Mouse (Mus musculus) kidney, postnatal 14 days (tissue): Measurements from ENCODE around the gene Tgfa.

ENCODE experiments used
- DNase-seq: peaks from one replicate; pipeline ENCODE4 v3.0.0; 2022; ENCODE audit warnings: mixed read lengths

Tgfa gene

DNA sequence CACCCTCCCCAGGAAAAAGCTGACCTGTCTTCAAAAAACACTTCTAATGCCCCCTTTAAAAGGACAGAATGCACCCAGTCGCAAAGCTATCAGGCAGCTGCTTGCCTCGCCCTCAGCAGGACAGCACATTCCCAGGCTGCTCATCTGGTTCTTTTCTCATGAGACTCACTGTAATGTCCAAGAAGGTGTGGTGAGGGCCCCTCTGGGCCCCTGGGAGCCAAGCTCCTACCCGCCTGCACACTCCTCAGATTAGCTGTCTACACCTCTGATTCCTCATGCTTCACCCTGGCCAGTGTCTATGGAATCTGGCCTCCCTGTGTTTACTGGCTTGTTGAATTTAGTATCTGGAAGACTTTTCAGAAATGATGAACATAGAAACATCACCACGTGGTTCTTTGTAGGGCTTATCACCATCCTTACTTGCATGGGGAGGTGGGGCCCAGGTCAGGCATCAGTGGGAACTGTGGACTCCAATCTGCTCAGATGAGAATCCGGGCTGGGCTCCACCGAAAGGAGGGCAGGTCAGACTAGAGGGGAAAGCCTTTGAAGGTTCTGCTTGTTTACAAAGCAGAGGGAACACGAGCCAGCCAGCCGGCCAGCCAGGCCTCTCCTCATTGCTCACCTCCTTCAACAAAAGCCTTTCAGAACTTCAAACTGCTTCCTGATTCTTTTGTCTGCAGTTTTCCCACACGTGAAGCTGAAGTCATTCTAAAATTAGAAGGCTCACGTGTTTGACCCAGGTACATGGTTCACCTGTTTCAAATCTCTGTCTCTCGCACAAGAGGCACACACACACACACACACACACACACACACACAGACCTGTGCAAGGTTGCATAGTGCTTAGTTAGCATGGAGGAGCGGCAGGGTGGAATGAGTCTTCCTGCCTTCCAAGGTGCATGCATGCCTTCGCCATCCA lies 38.7 kb downstream of the Tgfa start:
- peak; percentile 19 for DNase-seq

- no peak for DNase-seq
These were observed 49.8 kb downstream of the Tgfa start for GRCm38 (mm10) chr6:86244866-86245265.

- no peak for DNase-seq
These were observed 50.9 kb downstream of the Tgfa start for GRCm38 (mm10) chr6:86245965-86246364.

- no peak for DNase-seq
These were observed 53.5 kb downstream of the Tgfa start for GRCm38 (mm10) chr6:86248562-86248961.

DNA sequence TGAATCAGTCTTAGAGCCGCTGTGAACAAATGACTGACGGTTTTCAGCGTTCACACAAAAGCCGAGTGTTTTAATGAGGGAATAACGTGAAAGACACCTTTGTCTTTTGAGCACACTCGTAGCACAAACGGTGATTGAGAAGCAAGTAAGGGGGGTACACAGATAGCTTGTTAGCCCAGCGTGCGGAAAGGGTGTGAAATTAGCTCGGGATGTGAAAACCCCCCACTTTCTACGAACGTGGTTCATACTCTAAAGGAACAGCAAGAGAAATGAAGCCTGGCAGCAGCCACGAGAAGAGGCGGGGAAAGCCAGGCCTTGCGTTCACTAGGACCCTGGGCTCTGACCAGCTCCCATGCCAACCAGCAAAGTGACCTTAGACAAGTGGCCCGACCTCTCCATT lies 54.0 kb downstream of the Tgfa start:
- DNase-seq: no peak

DNA sequence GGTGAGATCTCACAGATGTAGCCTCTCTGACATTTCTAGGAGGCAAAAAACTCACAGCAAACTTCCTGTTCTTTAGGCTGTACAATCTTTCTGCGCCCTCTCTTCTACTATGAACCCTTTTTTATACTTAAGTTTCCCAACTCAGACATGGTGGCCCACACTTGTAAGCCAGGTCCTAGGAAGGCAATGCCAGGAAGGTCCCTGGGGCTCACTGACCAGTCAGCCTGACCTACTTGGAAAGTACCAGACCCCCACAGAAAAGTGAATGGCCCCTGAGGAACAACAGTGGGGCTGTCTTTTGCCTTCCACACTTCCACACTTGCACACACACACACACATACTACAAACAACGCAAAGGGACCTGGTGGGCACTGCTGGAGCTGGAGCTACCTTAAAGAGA lies 55.2 kb downstream of the Tgfa start:
- no peak for DNase-seq

DNA sequence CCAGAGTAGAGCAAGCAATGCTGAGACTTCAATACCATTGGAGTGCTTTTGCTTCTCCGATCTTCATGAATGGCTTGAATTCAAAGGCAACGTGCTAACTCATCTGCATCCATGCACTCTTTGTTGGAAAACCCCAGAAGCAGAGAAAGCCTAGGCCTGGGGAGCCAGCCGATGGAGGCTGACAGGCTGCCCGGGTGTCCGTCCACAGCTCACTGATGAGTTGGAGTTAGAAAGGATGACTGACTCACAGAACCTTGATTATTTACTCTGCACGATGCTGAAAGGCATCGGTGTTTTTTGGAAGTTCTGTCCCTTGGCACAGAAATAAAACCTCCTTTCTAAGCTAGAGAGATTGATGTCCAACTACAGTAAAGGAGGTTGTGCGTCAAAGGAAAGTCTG lies 55.8 kb downstream of the Tgfa start:
- no peak for DNase-seq

- peak; percentile 7 for DNase-seq
These were observed 57.4 kb downstream of the Tgfa start for GRCm38 (mm10) chr6:86252176-86253125.

DNA sequence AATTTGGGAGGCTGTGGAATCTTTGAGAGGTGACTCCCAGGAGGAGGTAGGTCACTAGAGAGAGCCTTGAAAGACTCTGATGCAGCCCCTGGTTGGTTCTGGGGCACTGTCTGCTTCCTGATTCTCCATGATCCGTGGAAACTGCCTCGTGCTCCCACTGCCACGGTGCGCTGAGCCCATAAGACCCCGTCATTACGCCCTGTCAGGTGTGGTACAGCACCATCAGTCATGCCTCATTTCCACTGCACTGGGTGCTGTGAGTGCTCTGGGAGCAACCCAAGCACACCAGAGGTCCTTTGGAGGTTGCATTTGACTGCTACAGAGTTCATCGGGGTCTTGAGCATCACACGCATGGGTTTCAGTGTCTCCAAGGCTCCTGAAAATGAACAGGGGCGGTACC lies 60.9 kb downstream of the Tgfa start:
- DNase-seq: no peak

- no peak for DNase-seq
These were observed 64.2 kb downstream of the Tgfa start for GRCm38 (mm10) chr6:86259242-86259641.

GRCm38 (mm10) chr6:86260322-86261050 lies 65.5 kb downstream of the Tgfa start:
- no peak for DNase-seq

DNA sequence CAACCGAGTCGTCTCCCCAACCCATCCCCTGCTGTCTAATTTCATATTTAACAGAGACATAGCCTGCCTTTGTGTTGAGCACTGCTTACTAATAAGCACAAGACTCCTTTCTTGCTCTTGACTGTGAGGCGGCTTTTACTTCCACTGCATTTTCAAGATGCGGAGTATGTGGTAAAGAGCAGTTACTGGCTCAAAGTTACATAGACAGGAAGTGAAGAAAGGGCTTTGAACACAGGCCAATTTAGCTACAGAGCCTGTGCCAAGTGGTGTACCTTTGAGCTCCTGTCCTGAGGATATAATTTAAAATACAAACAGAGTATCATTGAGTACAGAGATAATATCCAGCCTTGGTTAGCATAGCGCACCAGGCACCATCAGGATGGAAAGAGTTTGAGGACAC lies 71.8 kb downstream of the Tgfa start:
- DNase-seq: no peak

DNA sequence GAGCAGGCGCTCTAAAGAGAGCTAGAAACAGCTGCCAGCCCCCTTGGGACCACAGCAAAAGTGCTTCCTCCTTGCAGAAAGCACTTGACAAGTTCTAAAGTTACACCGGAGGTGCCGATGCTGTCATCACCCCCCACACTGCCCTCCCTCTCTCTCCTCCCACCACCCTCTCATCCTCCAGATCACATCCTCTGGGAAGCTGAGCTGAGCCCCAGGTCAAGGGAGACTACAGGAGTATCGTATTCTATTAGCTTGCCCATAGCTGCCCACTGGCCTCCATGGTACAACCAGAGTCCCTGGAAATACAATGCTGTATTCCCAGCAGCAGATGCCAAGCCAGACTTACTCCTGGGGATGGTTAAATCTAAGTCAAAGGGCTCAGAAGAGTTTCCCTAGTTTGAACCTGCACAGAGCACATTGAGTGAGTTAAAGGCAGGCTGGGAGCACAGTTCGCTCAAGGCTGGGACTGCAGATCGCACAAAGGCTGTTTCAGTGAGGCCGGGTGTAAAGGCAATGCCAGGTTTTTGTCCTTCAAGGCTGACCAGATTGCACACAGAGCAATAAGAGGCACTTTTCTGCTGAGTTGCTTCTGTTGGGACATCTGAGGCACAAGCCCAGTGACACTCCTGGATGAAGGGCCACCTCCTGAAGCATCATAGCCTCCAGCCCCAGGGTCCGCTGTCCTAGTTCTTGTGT lies 75.5 kb downstream of the Tgfa start:
- no peak for DNase-seq

GRCm38 (mm10) chr6:86271130-86271529 lies 76.1 kb downstream of the Tgfa start:
- DNase-seq: no peak

DNA sequence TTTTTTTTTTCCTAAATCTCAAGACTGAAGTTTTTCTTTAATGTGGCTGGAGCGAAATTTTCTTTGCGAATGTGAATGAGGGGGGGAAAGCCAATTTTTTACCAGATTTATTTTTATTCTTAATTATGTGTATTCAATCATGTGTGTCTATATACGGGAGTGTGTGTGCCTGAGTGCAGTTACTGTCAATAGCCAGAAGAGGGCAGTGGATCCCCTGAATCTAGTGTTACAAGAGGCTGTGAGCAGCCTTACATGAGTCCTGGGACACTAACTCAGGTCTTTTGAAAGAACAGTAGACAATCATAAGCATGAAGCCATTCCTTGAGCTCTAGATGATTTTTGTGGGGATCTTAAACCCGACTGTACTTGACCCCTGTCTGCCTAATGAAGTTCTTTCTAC lies 80.7 kb downstream of the Tgfa start:
- DNase-seq: no peak

DNA sequence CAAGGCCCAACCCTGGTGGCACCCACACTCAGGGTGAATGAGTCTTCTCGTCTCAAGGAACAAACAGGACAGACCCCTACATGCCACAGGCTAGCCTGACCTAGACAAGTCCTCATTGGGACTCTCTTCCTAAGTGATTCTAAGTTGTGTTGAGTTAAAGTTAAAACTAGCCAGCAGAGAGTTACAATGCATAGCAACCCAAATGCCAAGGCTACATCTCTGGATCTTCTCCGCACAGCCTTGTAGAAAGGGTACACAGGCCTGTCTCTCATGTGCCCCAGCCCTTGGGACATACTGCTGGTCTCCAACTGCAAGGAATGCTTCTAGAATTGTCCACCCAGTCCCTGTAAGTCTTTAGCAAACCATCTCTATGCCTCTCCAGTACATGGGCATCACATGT lies 81.8 kb downstream of the Tgfa start:
- no peak for DNase-seq

DNA sequence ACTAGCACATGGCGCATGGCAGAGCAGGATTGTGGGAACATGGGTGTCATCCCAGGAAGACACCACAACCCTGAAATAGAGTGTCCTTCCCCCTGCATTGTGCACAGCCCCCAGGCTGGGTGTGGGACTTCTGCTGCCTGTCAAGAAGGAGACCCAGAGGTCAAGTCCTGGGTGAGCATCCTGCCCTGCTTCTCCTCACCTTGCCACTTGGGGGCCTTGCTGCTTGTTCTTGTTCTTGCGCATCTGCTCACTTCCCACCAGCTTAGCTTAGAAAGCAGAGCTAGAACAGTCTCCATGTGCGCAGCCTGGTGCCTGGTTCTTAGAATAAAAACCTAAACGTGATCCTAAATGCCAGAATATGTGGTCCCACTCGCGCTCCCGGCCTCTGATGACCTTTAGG lies 82.6 kb downstream of the Tgfa start:
- DNase-seq: no peak

DNA sequence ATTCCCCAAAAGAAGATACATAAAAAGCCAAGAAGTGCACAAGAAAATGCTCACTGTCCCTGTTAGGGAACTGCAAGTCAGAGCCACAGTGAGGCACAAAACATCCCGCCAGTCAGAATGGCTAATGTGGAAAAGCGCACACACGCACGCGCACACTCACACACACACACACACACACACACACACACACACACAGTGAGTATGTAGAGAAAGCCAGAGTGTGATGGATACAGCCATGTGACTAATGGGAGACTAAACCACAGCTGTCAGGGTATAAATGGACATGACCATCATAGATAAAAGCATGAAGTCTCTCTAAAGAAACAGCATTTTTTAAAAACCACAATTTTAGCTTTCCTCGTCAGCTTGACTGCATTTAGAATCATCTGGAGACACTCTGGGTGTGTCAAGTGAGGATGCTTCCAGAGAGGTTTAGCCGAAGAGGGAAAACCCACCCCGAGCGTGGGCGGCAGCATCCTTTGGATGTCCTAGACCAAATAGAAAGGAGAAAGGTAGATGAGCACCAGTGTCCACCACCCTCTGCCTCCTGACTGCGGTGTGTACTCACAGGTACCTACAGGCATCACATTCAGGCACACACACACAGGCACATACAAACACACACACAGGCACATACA lies 86.7 kb downstream of the Tgfa start:
- DNase-seq: no peak

DNA sequence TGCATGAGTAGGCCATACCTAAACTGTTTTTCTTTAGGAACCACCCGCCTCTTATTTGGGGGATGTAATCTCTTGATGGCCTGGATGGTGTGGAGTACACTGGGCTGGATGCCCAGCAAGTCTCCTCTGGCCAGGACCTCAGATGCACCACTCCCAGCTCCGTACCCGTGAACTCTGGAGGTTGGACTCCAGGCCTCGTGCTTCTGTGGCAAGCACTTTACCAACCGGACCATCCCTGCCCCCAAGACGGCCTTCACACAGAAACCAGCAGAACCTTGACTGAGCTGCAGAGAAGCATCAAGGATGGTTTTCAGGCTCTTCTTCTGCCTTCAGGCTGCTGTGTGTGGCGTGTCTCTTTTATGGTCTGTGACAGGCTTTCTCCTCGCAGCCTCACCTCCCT lies 98.3 kb downstream of the Tgfa start:
- peak; percentile 5 for DNase-seq

GRCm38 (mm10) chr6:86295451-86295850 lies 100.4 kb downstream of the Tgfa start:
- DNase-seq: no peak

GRCm38 (mm10) chr6:86296126-86296525 lies 101.1 kb downstream of the Tgfa start:
- no peak for DNase-seq

DNA sequence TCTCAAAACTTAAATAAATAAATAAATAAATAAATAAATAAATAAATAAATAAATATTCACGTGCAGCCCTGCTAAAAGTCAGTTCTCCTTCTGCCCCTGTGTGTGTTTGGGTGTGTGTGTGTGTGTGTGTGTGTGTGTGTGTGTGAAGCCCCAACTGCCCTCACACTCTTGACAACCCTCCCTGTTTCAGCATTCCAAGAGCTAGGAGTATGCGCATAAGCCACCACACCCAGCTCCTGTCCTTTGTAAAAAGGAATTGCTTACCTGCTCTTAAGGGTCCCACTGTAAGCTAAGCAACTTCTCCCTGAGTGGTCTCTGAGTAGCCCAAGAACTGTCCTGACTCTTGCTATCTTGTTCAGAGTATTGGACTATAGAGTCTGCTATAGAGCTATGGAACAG lies 101.9 kb downstream of the Tgfa start:
- no peak for DNase-seq
